Mouse (Mus musculus) yolk sac, embryonic 10.5 days (tissue): Measurements from ENCODE around the gene Acap1.
"Not testable (repeated sequence)": the region's sequence is repeated elsewhere in the genome, so short reads cannot be mapped to it uniquely, and the experiment has no call there.

ENCODE experiments used
- DNase-seq: peaks from one replicate; pipeline ENCODE4 v3.0.0-alpha.2; 2017; ENCODE audit warnings: low spot score

Gene Acap1

GRCm38 (mm10) chr11:69876186-69876585 lies 19.2 kb downstream of the Acap1 start:
- DNase-seq, result no peak

GRCm38 (mm10) chr11:69872451-69872850 lies 22.9 kb downstream of the Acap1 start:
- DNase-seq, result no peak

GRCm38 (mm10) chr11:69871822-69872221 lies 23.5 kb downstream of the Acap1 start:
- no peak for DNase-seq

GRCm38 (mm10) chr11:69870289-69871069 lies 24.9 kb downstream of the Acap1 start:
- no peak for DNase-seq

GRCm38 (mm10) chr11:69867335-69867734 lies 28.0 kb downstream of the Acap1 start:
- no peak for DNase-seq

GRCm38 (mm10) chr11:69865561-69865960 lies 29.8 kb downstream of the Acap1 start:
- no peak for DNase-seq

- DNase-seq, result no peak
These were observed 31.0 kb downstream of the Acap1 start for GRCm38 (mm10) chr11:69864138-69864860.

GRCm38 (mm10) chr11:69863729-69864128 lies 31.6 kb downstream of the Acap1 start:
- not testable (repeated sequence) for DNase-seq

- DNase-seq, result peak; percentile 75
These were observed 37.0 kb downstream of the Acap1 start, which contains the start of gene Tnk1 for GRCm38 (mm10) chr11:69858113-69858998. Gene Tnk1, minus strand, starts transcription at chr11:69858730.

GRCm38 (mm10) chr11:69855347-69855746 lies 40.0 kb downstream of the Acap1 start:
- DNase-seq, result no peak

GRCm38 (mm10) chr11:69854680-69855079 lies 40.7 kb downstream of the Acap1 start:
- DNase-seq, result no peak

GRCm38 (mm10) chr11:69853994-69854393 lies 41.3 kb downstream of the Acap1 start:
- peak; percentile 68 for DNase-seq

GRCm38 (mm10) chr11:69850754-69851153 lies 44.6 kb downstream of the Acap1 start:
- no peak for DNase-seq

GRCm38 (mm10) chr11:69849884-69850283 lies 45.5 kb downstream of the Acap1 start:
- DNase-seq, result no peak

- no peak for DNase-seq
These were observed 46.2 kb downstream of the Acap1 start for GRCm38 (mm10) chr11:69849128-69849527.

GRCm38 (mm10) chr11:69848021-69848420 lies 47.3 kb downstream of the Acap1 start:
- DNase-seq, result no peak

GRCm38 (mm10) chr11:69846738-69847688 lies 48.3 kb downstream of the Acap1 start:
- peak; percentile 54 for DNase-seq

- peak; percentile 97 for DNase-seq
These were observed 49.1 kb downstream of the Acap1 start, which contains the start of gene Plscr3 for GRCm38 (mm10) chr11:69846198-69846680. Gene Plscr3, plus strand, starts transcription at chr11:69846376.

GRCm38 (mm10) chr11:69838714-69839104 lies 56.6 kb downstream of the Acap1 start:
- no peak for DNase-seq

GRCm38 (mm10) chr11:69837952-69838713 lies 57.2 kb downstream of the Acap1 start, which contains the start of gene Tmem256:
Gene Tmem256, plus strand, starts transcription at chr11:69838514.
- DNase-seq, result peak; percentile 99
